Mouse (Mus musculus) right cerebral cortex, adult 18-20 months (tissue): ENCODE results near the gene Rasgrp1.
A peak's percentile ranks its signal among the peaks of the same experiment; 100 is the strongest.

Experiments
- DNase-seq: peaks from one replicate; pipeline ENCODE4 v3.0.0; 2022; ENCODE audit warnings: mixed read lengths

The Rasgrp1 gene

DNA sequence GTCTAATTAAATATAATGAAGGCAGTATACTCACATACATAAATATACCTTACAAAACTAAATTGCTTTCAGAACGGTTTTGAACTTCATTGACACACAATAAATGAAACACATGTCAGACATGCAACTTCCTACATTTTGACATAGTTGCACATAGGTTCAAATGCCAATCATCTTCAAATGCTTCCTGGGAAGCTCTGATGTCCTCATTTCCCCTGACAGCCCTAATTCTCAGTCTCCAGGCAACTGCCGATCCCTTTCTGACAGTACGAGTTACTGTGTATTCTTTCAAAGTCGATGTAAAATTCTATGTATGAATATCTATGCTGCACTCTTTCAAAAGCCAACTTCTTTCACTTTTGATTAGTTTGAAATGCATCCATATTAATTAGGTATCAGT is 100.8 kb downstream of the Rasgrp1 start:
- no peak for DNase-seq

DNA sequence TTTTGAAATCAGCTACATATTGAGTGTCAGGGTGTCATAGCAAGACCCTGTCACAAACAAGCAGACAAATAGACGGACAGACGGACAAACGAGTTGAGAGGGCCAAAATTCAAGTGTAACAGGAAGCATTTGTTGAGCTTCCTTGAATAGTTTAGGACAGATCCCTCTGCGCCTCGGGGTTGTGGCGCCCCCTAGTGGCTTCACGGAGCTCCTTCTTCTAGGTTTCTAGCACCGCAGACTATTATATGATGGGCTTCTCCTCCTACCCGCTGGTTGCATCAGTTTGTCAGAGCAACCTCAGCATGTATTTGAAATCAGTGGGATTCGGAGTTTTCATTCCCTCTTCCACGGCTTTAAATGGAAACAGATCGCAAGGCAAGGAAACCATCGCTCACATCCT is 111.5 kb downstream of the Rasgrp1 start:
- peak; percentile 89 for DNase-seq

DNA sequence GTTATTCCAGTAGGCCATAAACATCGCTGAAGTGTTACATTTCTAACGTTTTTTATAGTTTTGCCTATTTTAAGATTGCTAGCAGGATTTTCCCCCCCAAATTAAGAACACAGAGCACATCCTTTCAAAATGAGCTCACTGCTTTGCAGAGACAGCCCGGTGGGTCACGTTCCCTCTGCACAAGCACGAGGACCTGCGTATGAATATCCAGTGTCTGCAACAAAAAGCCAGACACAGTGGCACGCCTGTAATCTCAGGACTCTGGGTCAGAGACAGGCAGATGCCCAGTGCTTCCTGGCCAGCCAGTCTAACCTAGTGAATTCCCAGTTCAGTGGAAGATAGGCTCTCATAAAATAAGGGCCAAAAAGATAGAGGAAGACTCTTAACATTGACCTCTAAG is 112.5 kb downstream of the Rasgrp1 start:
- DNase-seq, result no peak
